Mouse (Mus musculus) embryonic facial prominence, embryonic 14.5 days (tissue): ENCODE measurements at regions not wholly inside any gene's neighbourhood (a gene's known extent, or its start where the extent isn't known, plus 50 kb on each side); places are given as distances from the start of the nearest gene placed in this dataset.

Experiments used
- ATAC-seq: fragments of 200-750 bp; cut with Nextera tagmentation; 2 replicates; pipeline ENCODE4 v1.8.0; 2017; ENCODE audit warnings: low read depth, moderate number of reproducible peaks, moderate TSS enrichment
- DNase-seq: peaks from one replicate; pipeline ENCODE4 v3.0.0-alpha.2; 2015; ENCODE audit warnings: low spot score
- H3K27ac ChIP-seq: fragments of 300-500 bp; sonication (generic); replicated peaks from 2 replicates; pipeline ENCODE4 v1.5.1; 2014; ENCODE audit warnings: low read depth, mild to moderate bottlenecking, low read length, moderate library complexity
- H3K27me3 ChIP-seq: fragments of 300-500 bp; sonication (generic); replicated peaks from 2 replicates; pipeline ENCODE4 v1.6.1; 2014; ENCODE audit warnings: low read length; ENCODE audit not compliant: control insufficient read depth, insufficient read depth
- H3K36me3 ChIP-seq: fragments of 300-500 bp; sonication (generic); 2 replicates; pipeline ENCODE4 v1.6.1; 2014; ENCODE audit warnings: low read length, mixed read lengths; ENCODE audit not compliant: control insufficient read depth, insufficient read depth
- H3K4me1 ChIP-seq: fragments of 300-500 bp; sonication (generic); 2 replicates; pipeline ENCODE4 v1.6.1; 2014; ENCODE audit warnings: antibody characterized with exemption, low read length; ENCODE audit not compliant: control insufficient read depth, insufficient read depth
- H3K4me2 ChIP-seq: fragments of 300-500 bp; sonication (generic); 2 replicates; pipeline ENCODE4 v1.6.1; 2014; ENCODE audit warnings: low read depth, mild to moderate bottlenecking, low read length, moderate library complexity, mixed read lengths
- H3K4me3 ChIP-seq: fragments of 300-500 bp; sonication (generic); 2 replicates; pipeline ENCODE4 v1.5.1; 2014; ENCODE audit warnings: low read depth, mild to moderate bottlenecking, low read length
- H3K9ac ChIP-seq: fragments of 300-500 bp; sonication (generic); 2 replicates; pipeline ENCODE4 v1.6.1; 2014; ENCODE audit warnings: low read depth, mild to moderate bottlenecking, low read length, moderate library complexity, mixed read lengths
- H3K9me3 ChIP-seq: fragments of 300-500 bp; sonication (generic); 2 replicates; pipeline ENCODE4 v1.6.1; 2016; ENCODE audit warnings: low read length; ENCODE audit not compliant: control insufficient read depth
- WGBS: fragments of 180-500 bp; shearing (Covaris S2); extraction: QIAGEN DNeasy Blood & Tissue Kit; methylation state at CpG from one replicate; pipeline ENCODE4 v1.1.7; 2014; 5-methylcytosine and 5-hydroxymethylcytosine counted together

DNA sequence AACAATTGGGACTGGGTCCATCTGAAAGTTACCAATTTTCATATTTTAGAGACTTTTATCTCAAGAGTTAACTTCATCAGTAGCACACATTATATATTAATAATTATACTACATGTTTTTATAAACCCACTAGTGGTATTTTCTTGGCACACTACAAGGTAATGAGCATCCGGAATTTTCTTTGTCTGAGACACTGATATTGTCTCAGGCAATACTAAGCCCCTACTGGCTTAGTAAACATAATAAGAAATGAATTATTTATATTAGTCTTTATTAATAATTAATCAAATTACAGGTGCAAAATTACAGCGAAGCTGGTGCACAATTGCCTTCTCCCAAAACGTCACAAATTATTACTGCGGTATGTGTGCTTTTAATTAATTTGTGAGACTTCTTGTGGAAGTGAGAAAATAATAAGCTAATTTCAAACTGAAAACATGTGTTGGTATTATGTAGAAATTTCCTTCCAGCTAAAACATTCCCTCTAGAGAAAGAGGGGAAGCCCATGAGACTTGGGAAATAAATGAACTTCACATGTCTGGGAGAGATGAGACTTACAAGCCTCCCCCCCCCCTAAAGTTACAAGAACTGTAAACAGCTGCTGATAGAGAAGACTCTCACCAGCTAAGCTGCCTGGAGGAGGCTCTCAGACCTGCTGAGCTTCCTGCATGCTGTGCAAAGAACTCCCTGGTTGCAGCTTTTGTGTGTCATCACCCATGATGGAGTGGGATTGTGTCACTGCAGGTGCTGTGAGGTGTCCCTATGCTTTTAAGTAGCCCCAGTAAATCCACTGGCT lies 583.9 kb downstream of the Ipo11 start:
- no peak for ATAC-seq

DNA sequence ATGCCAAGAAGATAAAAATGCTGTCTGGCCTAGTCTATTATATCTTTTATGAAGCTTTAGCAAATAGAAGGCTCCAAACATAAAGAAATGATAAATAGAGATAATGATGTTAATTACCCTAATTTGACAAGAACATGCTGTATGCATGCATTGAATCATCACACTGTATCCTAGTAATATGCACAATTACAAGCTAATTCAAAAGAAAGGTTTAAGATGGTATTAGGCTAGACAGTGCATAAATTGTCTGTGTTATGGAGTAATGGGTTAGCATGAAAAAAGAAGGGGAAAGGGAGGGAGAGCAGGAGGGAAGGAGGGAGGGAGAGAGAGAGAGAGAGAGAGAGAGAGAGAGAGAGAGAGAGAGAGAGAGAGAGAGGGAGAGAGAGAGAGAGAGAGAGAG lies 604.7 kb downstream of the Ipo11 start:
- DNase-seq: no peak
- H3K27me3 ChIP-seq: no peaks in the 10 kb centered on the region
- no peak for ATAC-seq

More for the DNA sequence above, 583.9 kb downstream of the Ipo11 start:
- Histone ChIP-seq H3K4me1 (no peaks in the 10 kb centered on the region), H3K27me3 (no peaks in the 10 kb centered on the region), H3K4me2 (no peak overlapping the region), H3K9ac (no peak overlapping the region), H3K9me3 (no peaks in the 10 kb centered on the region), H3K27ac (no peak overlapping the region), H3K36me3 (no peaks in the 10 kb centered on the region), H3K4me3 (no peak overlapping the region)
- WGBS: 57% methylated on average over 4 of the region's 4 CpGs
- DNase-seq: peak; percentile 30

DNA sequence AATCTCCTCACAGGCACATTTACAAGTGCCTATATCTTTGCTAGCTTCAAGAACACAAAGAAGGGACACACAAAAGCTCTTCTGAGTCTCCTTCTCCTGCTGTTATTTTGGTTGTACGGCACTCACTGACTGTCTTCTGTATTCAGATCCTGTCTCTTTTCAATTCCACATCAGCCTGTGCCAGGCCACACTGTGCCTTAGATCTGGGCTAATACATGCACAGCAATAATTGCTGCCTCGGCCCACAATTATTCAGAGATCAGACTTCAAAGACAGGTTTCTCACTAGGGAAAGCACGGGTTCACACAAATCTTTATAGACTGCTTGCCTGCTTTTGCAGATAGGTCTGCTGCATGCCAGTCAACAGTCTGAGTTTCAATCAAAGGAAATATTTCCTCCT lies 617.8 kb downstream of the Ipo11 start:
- H3K27ac ChIP-seq: no peak overlapping the region
- no peak for ATAC-seq
- H3K9ac ChIP-seq: no peak overlapping the region
- H3K9me3 ChIP-seq: no peaks in the 10 kb centered on the region
- H3K4me2 ChIP-seq: no peak overlapping the region
- no peak overlapping the region for H3K4me3 ChIP-seq
- 63% methylated on average over 3 of the region's 3 CpGs for WGBS
- H3K4me1 ChIP-seq: no peaks in the 10 kb centered on the region
- H3K27me3 ChIP-seq: no peaks in the 10 kb centered on the region
- no peak for DNase-seq
- no peaks in the 10 kb centered on the region for H3K36me3 ChIP-seq

More for the DNA sequence above, 604.7 kb downstream of the Ipo11 start:
- Histone ChIP-seq H3K9me3 (no peaks in the 10 kb centered on the region), H3K9ac (no peak overlapping the region), H3K4me3 (no peak overlapping the region), H3K27ac (no peak overlapping the region), H3K36me3 (no peaks in the 10 kb centered on the region), H3K4me2 (no peak overlapping the region), H3K4me1 (no peaks in the 10 kb centered on the region)

DNA sequence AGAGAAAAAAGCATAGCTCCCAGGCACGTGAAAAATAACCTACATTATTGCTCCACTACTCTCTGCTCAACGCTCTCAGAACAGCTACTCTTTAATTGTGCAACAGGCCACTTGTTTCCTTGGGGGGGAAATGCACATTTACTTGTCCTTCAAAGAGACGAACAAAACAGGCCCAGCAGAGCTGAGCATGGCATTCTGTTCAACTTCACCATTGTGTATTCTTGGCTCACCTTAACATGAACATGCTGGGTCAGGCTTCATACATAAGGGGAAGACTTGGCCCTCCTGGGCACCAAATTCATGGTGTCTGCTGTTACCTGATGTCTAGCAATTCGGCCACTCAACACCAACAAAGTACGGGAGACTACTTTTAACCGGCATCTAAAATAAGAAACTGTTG lies 618.3 kb downstream of the Ipo11 start:
- Histone ChIP-seq H3K27ac (no peak overlapping the region), H3K4me2 (no peak overlapping the region), H3K9me3 (no peaks in the 10 kb centered on the region)

DNA sequence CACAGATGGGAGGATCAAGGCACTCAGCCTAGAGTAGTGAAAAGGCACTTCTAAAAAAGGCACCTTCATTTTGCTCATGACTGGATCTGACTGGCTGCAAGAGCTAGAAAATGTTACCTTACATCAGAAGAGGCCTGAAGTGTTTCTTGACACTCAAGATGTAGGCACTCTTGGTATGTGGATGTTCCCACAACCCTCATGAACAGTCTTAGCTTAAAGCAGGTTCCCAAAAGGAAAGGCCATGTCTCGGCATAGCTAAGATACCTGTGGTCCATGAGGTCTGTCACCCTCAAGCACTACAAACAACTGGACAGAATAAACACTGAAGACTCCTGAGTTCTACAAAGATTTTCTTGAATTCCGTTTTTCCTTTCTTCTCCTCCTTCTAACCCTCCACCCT lies 619.5 kb downstream of the Ipo11 start:
- 88% methylated on average over 2 of the region's 2 CpGs for whole genome bisulfite sequencing
- no peak for ATAC-seq
- H3K27ac ChIP-seq: no peak overlapping the region

More for the DNA sequence above, 618.3 kb downstream of the Ipo11 start:
- no peaks in the 10 kb centered on the region for H3K36me3 ChIP-seq
- H3K9ac ChIP-seq: no peak overlapping the region
- 68% methylated on average over 6 of the region's 6 CpGs for WGBS
- H3K4me1 ChIP-seq: no peaks in the 10 kb centered on the region
- no peak overlapping the region for H3K4me3 ChIP-seq
- no peak for ATAC-seq
- DNase-seq: no peak
- no peaks in the 10 kb centered on the region for H3K27me3 ChIP-seq

DNA sequence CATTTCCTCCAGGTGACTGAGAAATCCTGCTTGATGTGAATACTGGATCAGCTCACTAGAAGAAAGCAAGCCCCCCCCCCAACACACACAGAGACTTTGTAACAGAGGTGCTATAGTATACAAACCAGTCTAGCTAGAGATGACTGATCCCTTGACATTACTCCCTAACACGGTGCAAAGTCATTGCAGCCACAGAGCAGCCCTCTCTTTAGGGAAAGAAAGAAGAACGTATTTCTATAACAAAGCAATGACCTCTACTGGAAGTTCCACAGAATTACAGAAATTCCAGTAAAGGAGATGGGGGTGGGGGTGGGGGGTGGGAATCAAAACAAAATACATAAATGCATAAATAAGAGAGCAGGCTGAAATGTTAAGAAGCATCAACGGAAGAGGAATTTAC lies 655.6 kb downstream of the Ipo11 start:
- DNase-seq: peak; percentile 1
- H3K4me3 ChIP-seq: no peak overlapping the region
- no peak overlapping the region for H3K27ac ChIP-seq
- H3K9me3 ChIP-seq: no peaks in the 10 kb centered on the region
- H3K27me3 ChIP-seq: no peaks in the 10 kb centered on the region
- H3K4me1 ChIP-seq: no peaks in the 10 kb centered on the region
- ATAC-seq: no peak
- WGBS: 37% methylated on average over 3 of the region's 3 CpGs
- no peaks in the 10 kb centered on the region for H3K36me3 ChIP-seq
- H3K4me2 ChIP-seq: no peak overlapping the region
- H3K9ac ChIP-seq: no peak overlapping the region

More for the DNA sequence above, 619.5 kb downstream of the Ipo11 start:
- Histone ChIP-seq H3K4me1 (no peaks in the 10 kb centered on the region), H3K36me3 (no peaks in the 10 kb centered on the region), H3K9me3 (no peaks in the 10 kb centered on the region), H3K9ac (no peak overlapping the region), H3K27me3 (no peaks in the 10 kb centered on the region), H3K4me3 (no peak overlapping the region), H3K4me2 (no peak overlapping the region)
- DNase-seq: no peak

DNA sequence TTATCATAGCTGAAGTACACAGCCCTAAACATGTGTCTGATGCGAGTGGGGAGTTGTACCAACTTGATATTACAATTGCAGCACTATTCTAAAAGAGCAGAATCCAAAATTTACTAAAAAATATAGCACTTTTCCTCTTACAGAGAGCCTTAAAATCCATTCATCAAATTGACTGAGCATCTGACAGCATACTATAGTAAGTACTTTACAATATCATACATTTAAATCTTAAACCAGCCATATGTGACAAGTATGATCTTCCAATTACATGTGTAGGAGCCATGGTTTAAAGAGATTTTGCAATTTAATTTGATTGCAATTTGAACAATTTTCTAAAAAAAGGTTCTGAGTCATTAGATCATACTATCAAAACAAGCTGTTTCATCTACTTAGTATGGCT lies 676.9 kb downstream of the Ipo11 start:
- Histone ChIP-seq H3K36me3 (no peaks in the 10 kb centered on the region), H3K27me3 (no peaks in the 10 kb centered on the region), H3K4me3 (no peak overlapping the region), H3K4me1 (no peaks in the 10 kb centered on the region), H3K27ac (no peak overlapping the region), H3K9ac (no peak overlapping the region), H3K9me3 (no peaks in the 10 kb centered on the region), H3K4me2 (no peak overlapping the region)
- ATAC-seq (no peak), DNase-seq (no peak)
- 76% methylated on average over 1 of the region's 1 CpGs for WGBS
